ENCODE assay signal across 8 mouse cellular contexts in genomic region chr13:23519416-23519815, GRCm38 (mm10). TPM values are rescaled to one million over a fixed set of nuclear protein-coding genes. Genes with fewer than 3 reads are reported as not detected.
DNase-seq lines count a peak whose midpoint lies in the region; ATAC-seq lines count a peak whose summit lies in the region.

No protein-coding gene starts in this region.

- H3K27me3 ChIP-seq in hindbrain, embryonic 13.5 days = no peaks in the 10 kb centered on the region
- H3K27me3 ChIP-seq in lung, embryonic 16.5 days (ENCODE audit: control insufficient read depth, insufficient read depth, low read depth, low read length) = no peaks in the 10 kb centered on the region

- no peak overlapping the region for H3K27ac ChIP-seq in hindbrain, embryonic 13.5 days
- peak overlapping the region; percentile 69 for H3K27ac ChIP-seq in lung, embryonic 16.5 days (ENCODE audit: low read length)

- no peaks in the 10 kb centered on the region for H3K36me3 ChIP-seq in hindbrain, embryonic 13.5 days
- H3K36me3 ChIP-seq in lung, embryonic 16.5 days (ENCODE audit: control insufficient read depth, insufficient read depth, low read length) = no peaks in the 10 kb centered on the region

- peak; percentile 89 for DNase-seq in NIH3T3 (ENCODE audit: low read depth)
- DNase-seq in cerebellum, postnatal 14 days = peak; percentile 82 to 83
- peak; percentile 71 to 80 for DNase-seq in frontal cortex, postnatal 25 days (ENCODE audit: low spot score in 2 of 2)
- DNase-seq in layer of hippocampus, postnatal 10 days (ENCODE audit: low spot score in 2 of 2) = peak; percentile 76 to 78
- peak; percentile 67 for DNase-seq in ovary, postnatal 36 days (ENCODE audit: low spot score)
- DNase-seq in thymus, postnatal 4 days = peak; percentile 79

- 0 out of 2 replicates have a peak, but pooled peaks have one; percentile 14 for ATAC-seq in hindbrain, embryonic 13.5 days (ENCODE audit: low FRiP score)
- ATAC-seq in lung, embryonic 16.5 days (ENCODE audit: low read depth) = peak; percentile 57

- H3K9ac ChIP-seq in hindbrain, embryonic 13.5 days = no peak overlapping the region
- peak overlapping the region; percentile 49 for H3K9ac ChIP-seq in lung, embryonic 16.5 days (ENCODE audit: low read length)

- peak overlapping the region; percentile 74 for H3K4me2 ChIP-seq in hindbrain, embryonic 13.5 days
- peak overlapping the region; percentile 73 for H3K4me2 ChIP-seq in lung, embryonic 16.5 days (ENCODE audit: low read depth, low read length)

- H3K9me3 ChIP-seq in hindbrain, embryonic 13.5 days = no peaks in the 10 kb centered on the region
- H3K9me3 ChIP-seq in lung, embryonic 16.5 days (ENCODE audit: control insufficient read depth, low read length) = no peaks in the 10 kb centered on the region

- WGBS in hindbrain, embryonic 13.5 days = under 1% methylated on average over 10 of the region's 10 CpGs
- WGBS in lung, embryonic 16.5 days = under 1% methylated on average over 10 of the region's 10 CpGs

- H3K4me1 ChIP-seq in hindbrain, embryonic 13.5 days (replicated peaks) = peaks cover 9% of the 10 kb centered on the region
- H3K4me1 ChIP-seq in lung, embryonic 16.5 days (replicated peaks; ENCODE audit: control insufficient read depth, insufficient read depth, low read length) = peaks cover 4% of the 10 kb centered on the region

- H3K4me3 ChIP-seq in hindbrain, embryonic 13.5 days = peak overlapping the region; percentile 37
- peak overlapping the region; percentile 52 for H3K4me3 ChIP-seq in lung, embryonic 16.5 days (ENCODE audit: low read length)

RNA-seq across cellular contexts. Expression of gene Hist1h4h, which starts 11.4 kb away (rescaled TPM):
- polyA plus RNA-seq in hindbrain, embryonic 13.5 days (2015; fragmentation: Nextera tagmentation; extraction: Ambion mirVana) = 4.2 and 5.7 TPM in 2 replicates
- 100 to 1,000 TPM; 280 to 315 TPM for total RNA-seq in layer of hippocampus, postnatal 10 days (2021)
- 4.3 and 8.4 TPM in 2 replicates for polyA plus RNA-seq in lung, embryonic 16.5 days (2015; fragmentation: Nextera tagmentation; extraction: Ambion mirVana)

RNA-seq across cellular contexts. Expression of gene Hist1h2af, which starts 14.3 kb away (rescaled TPM):
- 2.4 TPM in 1 of 2 replicates, not detected in the other for polyA plus RNA-seq in hindbrain, embryonic 13.5 days (2015; fragmentation: Nextera tagmentation; extraction: Ambion mirVana)
- total RNA-seq in layer of hippocampus, postnatal 10 days (2021) = 10 to 100 TPM; 45.7 to 51.3 TPM
- 7.1 and 8.0 TPM in 2 replicates for polyA plus RNA-seq in lung, embryonic 16.5 days (2015; fragmentation: Nextera tagmentation; extraction: Ambion mirVana)

RNA-seq across cellular contexts. Expression of gene Hist1h3g, which starts 15.8 kb away (rescaled TPM):
- polyA plus RNA-seq in hindbrain, embryonic 13.5 days (2015; fragmentation: Nextera tagmentation; extraction: Ambion mirVana) = 1.8 and 3.0 TPM in 2 replicates
- 10 to 100 TPM; 19.1 to 19.9 TPM for total RNA-seq in layer of hippocampus, postnatal 10 days (2021)
- polyA plus RNA-seq in lung, embryonic 16.5 days (2015; fragmentation: Nextera tagmentation; extraction: Ambion mirVana) = 5.6 and 6.2 TPM in 2 replicates

RNA-seq across cellular contexts. Expression of gene Hist1h2bh, which starts 23.8 kb away (rescaled TPM):
- 0.29 TPM in 1 of 2 replicates, not detected in the other for polyA plus RNA-seq in hindbrain, embryonic 13.5 days (2015; fragmentation: Nextera tagmentation; extraction: Ambion mirVana)
- total RNA-seq in layer of hippocampus, postnatal 10 days (2021) = 1 to 10 TPM; 5.1 TPM
- 1.3 and 2.0 TPM in 2 replicates for polyA plus RNA-seq in lung, embryonic 16.5 days (2015; fragmentation: Nextera tagmentation; extraction: Ambion mirVana)

RNA-seq across cellular contexts. Expression of gene Hist1h3f, which starts 24.4 kb away (rescaled TPM):
- 0.38 TPM in 1 of 2 replicates, not detected in the other for polyA plus RNA-seq in hindbrain, embryonic 13.5 days (2015; fragmentation: Nextera tagmentation; extraction: Ambion mirVana)
- total RNA-seq in layer of hippocampus, postnatal 10 days (2021) = 10 to 100 TPM; 28.3 to 32.7 TPM
- 0.49 and 0.93 TPM in 2 replicates for polyA plus RNA-seq in lung, embryonic 16.5 days (2015; fragmentation: Nextera tagmentation; extraction: Ambion mirVana)
